Mouse (Mus musculus) midbrain, postnatal 0 days (tissue): ENCODE data around the gene Fnbp4. TPM values are rescaled to one million over a fixed set of nuclear protein-coding genes. Genes with fewer than 3 reads are reported as not detected.
"Not testable (repeated sequence)": the region's sequence is repeated elsewhere in the genome, so short reads cannot be mapped to it uniquely, and the experiment has no call there.

ENCODE experiments used
- ATAC-seq: fragments of 200-750 bp; cut with Nextera tagmentation; 2 replicates; pipeline ENCODE4 v1.8.0; 2017; ENCODE audit warnings: moderate number of reproducible peaks, mild to moderate bottlenecking, moderate TSS enrichment, moderate library complexity; ENCODE audit not compliant: low FRiP score
- DNase-seq: peaks from one replicate; pipeline ENCODE4 v3.0.0-alpha.2; 2015; ENCODE audit warnings: low spot score
- H3K27ac ChIP-seq: fragments of 300-500 bp; sonication (generic); 2 replicates; pipeline ENCODE4 v1.5.1; 2014; ENCODE audit warnings: low read depth, mild to moderate bottlenecking, low read length, mixed read lengths
- H3K27me3 ChIP-seq: fragments of 300-500 bp; sonication (generic); 2 replicates; pipeline ENCODE4 v1.6.1; 2014; ENCODE audit warnings: low read length, control low read depth, mixed read lengths; ENCODE audit not compliant: insufficient read depth
- H3K36me3 ChIP-seq: fragments of 300-500 bp; sonication (generic); 2 replicates; pipeline ENCODE4 v1.6.1; 2014; ENCODE audit warnings: low read length, control low read depth, mixed read lengths; ENCODE audit not compliant: insufficient read depth
- H3K4me1 ChIP-seq: fragments of 300-500 bp; sonication (generic); 2 replicates; pipeline ENCODE4 v1.6.1; 2014; ENCODE audit warnings: mild to moderate bottlenecking, control low read depth, antibody characterized with exemption, low read length, mixed read lengths; ENCODE audit not compliant: insufficient read depth
- H3K4me2 ChIP-seq: fragments of 300-500 bp; sonication (generic); 2 replicates; pipeline ENCODE4 v1.6.1; 2014; ENCODE audit warnings: low read depth, mild to moderate bottlenecking, low read length, mixed read lengths; ENCODE audit not compliant: poor library complexity, severe bottlenecking
- H3K4me3 ChIP-seq: fragments of 300-500 bp; sonication (generic); 2 replicates; pipeline ENCODE4 v1.5.1; 2014; ENCODE audit warnings: low read depth, mild to moderate bottlenecking, low read length, moderate library complexity
- H3K9ac ChIP-seq: fragments of 300-500 bp; sonication (generic); replicated peaks from 2 replicates; pipeline ENCODE4 v1.6.1; 2014; ENCODE audit warnings: mild to moderate bottlenecking, low read length, moderate library complexity, mixed read lengths; ENCODE audit not compliant: poor library complexity, severe bottlenecking
- H3K9me3 ChIP-seq: fragments of 300-500 bp; sonication (generic); 2 replicates; pipeline ENCODE4 v1.6.1; 2016; ENCODE audit warnings: low read length, control low read depth
- CTCF ChIP-seq: IDR thresholded peaks from 2 replicates; pipeline ENCODE4 v1.5.1; 2016; ENCODE audit warnings: antibody characterized with exemption, mild to moderate bottlenecking
- WGBS: fragments of 180-500 bp; shearing (Covaris S2); extraction: QIAGEN DNeasy Blood & Tissue Kit; methylation state at CpG from one replicate; pipeline ENCODE4 v1.1.7; 2014; 5-methylcytosine and 5-hydroxymethylcytosine counted together
- polyA plus RNA-seq: library from polyadenylated mRNA; unstranded; fragments of >200 nt; fragmentation: Nextera tagmentation; extraction: Ambion mirVana; gene quantifications from 2 replicates; pipeline ENCODE4 v1.2.1, GENCODE M21; 2015
- total RNA-seq: library from RNA; depleted of rRNA; stranded (reverse); fragments of >200 nt; gene quantifications from 2 replicates; pipeline ENCODE4 v1.2.3, GENCODE M21; 2014; rRNA removed

Fnbp4 gene
- total and polyA plus RNA-seq, 2 experiments from 2014 or later, result 60.3 to 71.0 TPM

GRCm38 (mm10) chr2:90822978-90823377 is 77.8 kb downstream of the Fnbp4 start:
- no peaks in the 10 kb centered on the region for H3K27me3 ChIP-seq
- no peak overlapping the region for H3K4me3 ChIP-seq
- H3K9me3 ChIP-seq, result no peaks in the 10 kb centered on the region
- no peak for DNase-seq
- no peak for ATAC-seq
- H3K36me3 ChIP-seq, result no peaks in the 10 kb centered on the region
- H3K4me1 ChIP-seq, result no peaks in the 10 kb centered on the region
- no peak overlapping the region for H3K27ac ChIP-seq
- H3K4me2 ChIP-seq, result no peak overlapping the region
- 86% methylated on average over 2 of the region's 2 CpGs for WGBS
- TF ChIP-seq CTCF, result no peak
- no peak overlapping the region for H3K9ac ChIP-seq

DNA sequence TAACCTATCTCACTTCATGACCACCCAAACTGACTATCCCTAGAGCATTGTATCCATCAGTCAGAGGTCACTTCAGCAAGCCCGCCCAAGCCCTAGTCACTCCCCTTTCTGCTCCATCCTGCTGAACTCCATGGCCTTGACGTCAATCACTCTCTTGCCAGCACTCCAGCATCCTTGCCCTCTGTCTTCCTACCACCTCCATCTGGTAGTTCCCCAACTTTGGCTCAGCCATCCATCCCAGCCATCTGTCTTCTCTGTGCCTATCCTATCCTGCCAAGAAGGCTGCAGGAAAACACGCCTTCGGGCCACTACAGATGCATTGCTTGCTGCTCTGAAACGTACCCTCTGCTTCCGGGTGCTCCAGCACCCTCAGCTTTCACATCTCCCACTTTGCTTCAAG is 78.6 kb downstream of the Fnbp4 start:
- no peak for TF ChIP-seq CTCF
- DNase-seq (peak; percentile 78), ATAC-seq (peak; percentile 54; the same call in 1 of the 2 replicates)
- Histone ChIP-seq H3K9me3 (no peaks in the 10 kb centered on the region), H3K4me2 (no peak overlapping the region), H3K36me3 (no peaks in the 10 kb centered on the region), H3K27me3 (no peaks in the 10 kb centered on the region), H3K9ac (no peak overlapping the region), H3K4me3 (no peak overlapping the region), H3K27ac (no peak overlapping the region), H3K4me1 (no peaks in the 10 kb centered on the region)
- WGBS, result 85% methylated on average over 6 of the region's 6 CpGs

DNA sequence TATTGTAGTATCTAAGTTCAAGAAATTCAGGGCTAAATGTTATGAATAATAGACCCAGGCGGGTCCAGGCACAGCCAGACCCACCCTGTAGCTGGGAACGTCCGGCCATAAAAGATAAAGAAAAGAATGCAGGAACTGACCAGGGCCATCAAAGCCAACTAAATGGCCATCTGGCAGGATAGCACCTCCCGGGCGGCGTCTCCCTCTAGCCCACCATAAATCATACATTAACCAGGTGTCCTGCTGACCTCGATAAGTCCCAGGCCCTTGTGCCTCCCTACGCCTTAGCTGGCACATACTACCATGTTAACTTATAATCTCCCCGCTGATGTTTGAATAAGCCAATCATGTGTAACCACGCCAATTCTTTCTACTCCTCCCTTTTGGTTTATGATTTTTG is 79.4 kb downstream of the Fnbp4 start:
- ATAC-seq, H3K9me3 ChIP-seq, DNase-seq, H3K4me2 ChIP-seq, H3K27me3 ChIP-seq, H3K27ac ChIP-seq, H3K9ac ChIP-seq, H3K4me1 ChIP-seq, H3K4me3 ChIP-seq, H3K36me3 ChIP-seq: not testable (repeated sequence)
- WGBS, result 89% methylated on average over 10 of the region's 10 CpGs

- Histone ChIP-seq H3K9ac (no peak overlapping the region), H3K9me3 (no peaks in the 10 kb centered on the region), H3K27me3 (no peaks in the 10 kb centered on the region), H3K36me3 (no peaks in the 10 kb centered on the region), H3K4me2 (no peak overlapping the region), H3K4me3 (no peak overlapping the region), H3K27ac (no peak overlapping the region), H3K4me1 (no peaks in the 10 kb centered on the region)
- ATAC-seq (no peak), DNase-seq (no peak)
- WGBS, result 84% methylated on average over 11 of the region's 11 CpGs
- no peak for TF ChIP-seq CTCF
These were observed 80.5 kb downstream of the Fnbp4 start for GRCm38 (mm10) chr2:90825515-90826172.

- DNase-seq, result peak; percentile 7
- Histone ChIP-seq H3K9me3 (no peaks in the 10 kb centered on the region), H3K9ac (no peak overlapping the region), H3K27me3 (no peaks in the 10 kb centered on the region), H3K27ac (no peak overlapping the region), H3K4me3 (no peak overlapping the region), H3K36me3 (no peaks in the 10 kb centered on the region), H3K4me1 (no peaks in the 10 kb centered on the region), H3K4me2 (no peak overlapping the region)
- no peak for ATAC-seq
- 69% methylated on average over 7 of the region's 7 CpGs for WGBS
- no peak for TF ChIP-seq CTCF
These were observed 83.6 kb downstream of the Fnbp4 start for GRCm38 (mm10) chr2:90828739-90829138.

Other genes starting within 250 kb of the Fnbp4 start
- 36.6 and 39.7 TPM in 2 replicates for gene Ptprj, start 164.7 kb upstream of the Fnbp4 start, total RNA-seq
- gene Ptprj, start 164.7 kb upstream of the Fnbp4 start, polyA plus RNA-seq, result 3.7 and 4.3 TPM in 2 replicates
- 16.2 and 20.9 TPM in 2 replicates for gene Nup160, start 68.2 kb upstream of the Fnbp4 start, total RNA-seq
- 10.7 and 11.2 TPM in 2 replicates for gene Nup160, start 68.2 kb upstream of the Fnbp4 start, polyA plus RNA-seq
- gene Agbl2, start 37.4 kb downstream of the Fnbp4 start, total RNA-seq, result 0.24 and 1.1 TPM in 2 replicates
- gene Agbl2, start 37.4 kb downstream of the Fnbp4 start, polyA plus RNA-seq, result 0.34 and 0.39 TPM in 2 replicates
- gene Mtch2, start 101.8 kb downstream of the Fnbp4 start, total RNA-seq, result 121 and 124 TPM in 2 replicates
- gene Mtch2, start 101.8 kb downstream of the Fnbp4 start, polyA plus RNA-seq, result 195 and 210 TPM in 2 replicates
- gene C1qtnf4, start 140.5 kb downstream of the Fnbp4 start, total RNA-seq, result 488 and 629 TPM in 2 replicates
- gene C1qtnf4, start 140.5 kb downstream of the Fnbp4 start, polyA plus RNA-seq, result 245 and 271 TPM in 2 replicates
- gene Kbtbd4, start 159.4 kb downstream of the Fnbp4 start, total RNA-seq, result 47.7 and 50.5 TPM in 2 replicates
- gene Kbtbd4, start 159.4 kb downstream of the Fnbp4 start, polyA plus RNA-seq, result 60.0 and 60.4 TPM in 2 replicates
- 158 and 196 TPM in 2 replicates for gene Ndufs3, start 159.5 kb downstream of the Fnbp4 start, total RNA-seq
- gene Ndufs3, start 159.5 kb downstream of the Fnbp4 start, polyA plus RNA-seq, result 251 and 258 TPM in 2 replicates
- gene Celf1, start 195.0 kb downstream of the Fnbp4 start, total RNA-seq, result 82.5 and 85.4 TPM in 2 replicates
- 62.9 and 69.5 TPM in 2 replicates for gene Celf1, start 195.0 kb downstream of the Fnbp4 start, polyA plus RNA-seq